Mouse (Mus musculus): ENCODE results near the gene Lzts2. TPM values are rescaled to one million over a fixed set of nuclear protein-coding genes. Genes with fewer than 3 reads are reported as not detected.

Lzts2 gene
- polyA plus RNA-seq, 2 experiments, result 64.7 to 87.0 TPM

DNA sequence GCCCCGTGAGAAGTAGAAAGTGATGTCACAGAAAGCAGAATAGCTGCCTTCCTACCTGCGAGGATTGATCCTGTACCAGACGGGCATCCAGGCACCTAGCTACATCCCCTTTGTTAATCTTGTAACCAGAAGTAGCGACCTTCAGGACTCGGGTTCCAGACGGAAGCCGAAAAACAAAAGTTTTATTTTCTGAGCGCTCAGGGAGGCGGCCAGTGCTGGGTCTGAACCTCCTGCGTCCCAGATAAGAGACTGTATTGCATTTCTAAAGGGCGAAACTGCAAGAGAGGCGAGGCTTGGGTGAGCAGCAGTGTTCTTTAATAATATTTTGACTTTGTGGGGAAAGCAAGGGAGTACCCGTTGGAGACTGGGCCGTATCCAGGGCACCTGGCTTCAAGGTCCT lies 44.6 kb downstream of the Lzts2 start:
- WGBS, result 1% methylated on average over 14 of the region's 14 CpGs
- DNase-seq (ENCODE audit: low spot score) (no peak), ATAC-seq (ENCODE audit: low FRiP score, low read depth) (no peak)
- H3K36me3 ChIP-seq (ENCODE audit: control insufficient read depth, insufficient read depth, low read length), result peaks cover 11% of the 10 kb centered on the region
- no peak for TF ChIP-seq POLR2A (IDR thresholded peaks at IDR 0.05; ENCODE audit: borderline replicate concordance, extremely low read depth, insufficient read depth, insufficient read length)
- no peaks in the 10 kb centered on the region for H3K9me3 ChIP-seq (ENCODE audit: control insufficient read depth, low read length)
- H3K27me3 ChIP-seq (ENCODE audit: control insufficient read depth, insufficient read depth, low read length), result peaks cover 2% of the 10 kb centered on the region; the same call in 1 of the 2 replicates
- H3K27ac ChIP-seq (replicated peaks; ENCODE audit: low read depth, low read length), result peak overlapping the region; percentile 96
- peak overlapping the region; percentile 63 for H3K4me3 ChIP-seq (replicated peaks; ENCODE audit: low read length)
- peaks cover 16% of the 10 kb centered on the region for H3K4me1 ChIP-seq (ENCODE audit: control insufficient read depth, insufficient read depth, low read length)
- peak overlapping the region; percentile 84 for H3K4me2 ChIP-seq (replicated peaks; ENCODE audit: low read depth, low read length, severe bottlenecking)
- peak overlapping the region; percentile 83 for H3K9ac ChIP-seq (ENCODE audit: low read depth, low read length, severe bottlenecking)

DNA sequence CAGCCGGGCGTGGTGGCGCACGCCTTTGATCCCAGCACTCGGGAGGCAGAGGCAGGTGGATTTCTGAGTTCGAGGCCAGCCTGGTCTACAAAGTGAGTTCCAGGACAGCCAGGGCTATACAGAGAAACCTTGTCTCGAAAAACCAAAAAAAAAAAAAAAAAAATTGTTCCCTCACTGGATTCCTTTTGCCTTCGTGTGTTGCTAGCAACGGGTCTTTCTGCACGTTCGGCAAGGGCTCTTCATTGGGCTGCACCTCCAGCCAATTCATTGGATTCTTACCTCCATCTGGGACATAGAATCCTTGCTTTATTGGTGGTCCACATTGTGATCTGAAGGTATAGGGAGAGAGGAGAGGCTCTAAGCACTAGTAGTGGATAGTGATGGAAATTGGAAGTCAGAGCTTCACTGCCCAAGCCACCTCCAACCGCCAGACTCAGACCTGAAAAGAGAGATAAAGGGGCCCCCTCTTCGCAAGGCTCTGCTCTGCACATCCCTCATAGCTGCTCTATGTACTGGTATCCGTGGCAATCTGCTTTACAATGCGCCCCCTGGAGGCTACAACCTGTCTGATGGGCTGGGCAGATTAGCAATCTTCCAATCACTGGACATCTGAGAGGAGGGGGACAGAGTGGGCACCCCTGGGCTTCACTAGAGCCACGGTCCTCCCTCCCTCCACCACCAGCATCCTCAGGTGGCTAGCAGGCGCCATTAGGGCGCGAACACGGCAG lies 49.5 kb downstream of the Lzts2 start:
- ATAC-seq (ENCODE audit: low FRiP score, low read depth) (no peak), DNase-seq (ENCODE audit: low spot score) (peak; percentile 40)
- TF ChIP-seq POLR2A (IDR thresholded peaks at IDR 0.05; ENCODE audit: borderline replicate concordance, extremely low read depth, insufficient read depth, insufficient read length), result no peak
- Histone ChIP-seq H3K4me1 (ENCODE audit: control insufficient read depth, insufficient read depth, low read length) (peaks cover 5% of the 10 kb centered on the region; the same call in 1 of the 2 replicates), H3K9ac (ENCODE audit: low read depth, low read length, severe bottlenecking) (no peak overlapping the region), H3K4me3 (replicated peaks; ENCODE audit: low read length) (no peak overlapping the region), H3K27ac (replicated peaks; ENCODE audit: low read depth, low read length) (no peak overlapping the region), H3K4me2 (replicated peaks; ENCODE audit: low read depth, low read length, severe bottlenecking) (no peak overlapping the region), H3K27me3 (ENCODE audit: control insufficient read depth, insufficient read depth, low read length) (peaks cover 46% of the 10 kb centered on the region), H3K36me3 (ENCODE audit: control insufficient read depth, insufficient read depth, low read length) (no peaks in the 10 kb centered on the region), H3K9me3 (ENCODE audit: control insufficient read depth, low read length) (no peaks in the 10 kb centered on the region)
- 42% methylated on average over 19 of the region's 20 CpGs for WGBS

GRCm38 (mm10) chr19:45065226-45065625 lies 51.0 kb downstream of the Lzts2 start:
- DNase-seq (ENCODE audit: low spot score) (no peak), ATAC-seq (ENCODE audit: low FRiP score, low read depth) (no peak)
- Histone ChIP-seq H3K4me2 (replicated peaks; ENCODE audit: low read depth, low read length, severe bottlenecking) (no peak overlapping the region), H3K4me3 (replicated peaks; ENCODE audit: low read length) (no peak overlapping the region), H3K9ac (ENCODE audit: low read depth, low read length, severe bottlenecking) (no peak overlapping the region), H3K36me3 (ENCODE audit: control insufficient read depth, insufficient read depth, low read length) (no peaks in the 10 kb centered on the region), H3K27ac (replicated peaks; ENCODE audit: low read depth, low read length) (no peak overlapping the region), H3K27me3 (ENCODE audit: control insufficient read depth, insufficient read depth, low read length) (peaks cover 46% of the 10 kb centered on the region), H3K9me3 (ENCODE audit: control insufficient read depth, low read length) (no peaks in the 10 kb centered on the region), H3K4me1 (ENCODE audit: control insufficient read depth, insufficient read depth, low read length) (no peaks in the 10 kb centered on the region)
- TF ChIP-seq POLR2A (IDR thresholded peaks at IDR 0.05; ENCODE audit: borderline replicate concordance, extremely low read depth, insufficient read depth, insufficient read length), result no peak
- WGBS, result 2% methylated on average over 21 of the region's 21 CpGs

DNA sequence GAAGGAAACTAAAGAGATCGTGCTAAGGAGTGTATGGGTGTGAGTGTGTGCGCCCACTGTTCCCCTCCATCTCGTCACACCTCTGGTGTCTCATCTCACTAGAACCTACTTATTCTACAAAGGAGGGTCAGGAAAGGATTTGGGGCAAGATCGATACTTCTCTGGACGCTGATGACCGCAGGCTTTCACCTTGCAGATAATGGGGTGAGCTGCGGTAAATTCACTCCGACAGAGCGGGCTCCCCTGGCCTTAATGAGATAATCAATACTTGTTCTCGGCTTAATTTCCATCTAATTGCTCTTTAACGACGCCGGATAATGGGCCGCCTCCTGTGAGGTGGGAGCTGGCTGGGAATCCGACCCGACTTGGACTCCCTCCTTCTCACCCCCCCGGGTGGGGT lies 53.0 kb downstream of the Lzts2 start:
- Histone ChIP-seq H3K9me3 (ENCODE audit: control insufficient read depth, low read length) (no peaks in the 10 kb centered on the region), H3K27ac (replicated peaks; ENCODE audit: low read depth, low read length) (no peak overlapping the region), H3K4me2 (replicated peaks; ENCODE audit: low read depth, low read length, severe bottlenecking) (no peak overlapping the region), H3K36me3 (ENCODE audit: control insufficient read depth, insufficient read depth, low read length) (no peaks in the 10 kb centered on the region), H3K4me1 (ENCODE audit: control insufficient read depth, insufficient read depth, low read length) (no peaks in the 10 kb centered on the region), H3K27me3 (ENCODE audit: control insufficient read depth, insufficient read depth, low read length) (peaks cover 46% of the 10 kb centered on the region), H3K9ac (ENCODE audit: low read depth, low read length, severe bottlenecking) (no peak overlapping the region), H3K4me3 (replicated peaks; ENCODE audit: low read length) (no peak overlapping the region)
- TF ChIP-seq POLR2A (IDR thresholded peaks at IDR 0.05; ENCODE audit: borderline replicate concordance, extremely low read depth, insufficient read depth, insufficient read length), result no peak
- ATAC-seq (ENCODE audit: low FRiP score, low read depth), result no peak
- 26% methylated on average over 17 of the region's 17 CpGs for WGBS
- no peak for DNase-seq (ENCODE audit: low spot score)

DNA sequence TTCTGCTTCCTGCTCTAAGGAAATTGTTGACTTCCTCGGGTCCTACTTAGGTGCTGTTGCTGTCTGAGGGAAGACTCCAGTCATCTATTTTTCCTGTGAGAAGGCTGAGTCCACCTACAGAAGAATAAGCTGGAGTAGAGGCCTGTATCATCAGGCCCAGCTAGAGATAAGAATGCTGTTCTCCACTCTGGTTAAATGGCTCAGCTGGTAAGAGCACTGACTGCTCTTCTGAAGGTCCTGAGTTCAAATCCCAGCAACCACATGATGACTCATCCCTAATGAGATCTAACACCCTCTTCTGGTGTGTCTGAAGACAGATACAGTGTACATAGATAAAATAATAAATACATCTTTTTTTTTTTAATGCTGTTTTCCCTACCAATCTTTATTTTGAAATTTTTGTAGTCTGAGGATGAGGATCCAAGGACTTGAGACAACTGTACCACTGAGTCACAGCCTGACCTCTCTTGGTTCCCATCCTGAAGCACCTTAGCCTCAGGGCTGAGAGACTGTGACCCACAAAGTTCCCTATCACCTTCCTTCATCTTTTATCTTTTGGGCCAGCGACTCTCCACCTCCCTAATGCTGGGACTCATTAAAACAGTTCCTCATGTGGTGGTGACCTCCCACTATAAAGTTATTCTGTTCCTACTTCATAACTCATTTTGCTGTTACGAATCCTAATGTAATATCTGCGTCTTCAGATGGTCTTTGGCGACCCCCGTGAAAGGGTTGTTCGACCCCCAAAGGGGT lies 53.7 kb downstream of the Lzts2 start:
- Histone ChIP-seq H3K9me3 (ENCODE audit: control insufficient read depth, low read length) (no peaks in the 10 kb centered on the region), H3K4me3 (replicated peaks; ENCODE audit: low read length) (no peak overlapping the region), H3K4me2 (replicated peaks; ENCODE audit: low read depth, low read length, severe bottlenecking) (no peak overlapping the region), H3K9ac (ENCODE audit: low read depth, low read length, severe bottlenecking) (no peak overlapping the region), H3K36me3 (ENCODE audit: control insufficient read depth, insufficient read depth, low read length) (no peaks in the 10 kb centered on the region), H3K27me3 (ENCODE audit: control insufficient read depth, insufficient read depth, low read length) (peaks cover 46% of the 10 kb centered on the region), H3K4me1 (ENCODE audit: control insufficient read depth, insufficient read depth, low read length) (no peaks in the 10 kb centered on the region), H3K27ac (replicated peaks; ENCODE audit: low read depth, low read length) (no peak overlapping the region)
- DNase-seq (ENCODE audit: low spot score), result no peak
- ATAC-seq (ENCODE audit: low FRiP score, low read depth), result no peak
- no peak for TF ChIP-seq POLR2A (IDR thresholded peaks at IDR 0.05; ENCODE audit: borderline replicate concordance, extremely low read depth, insufficient read depth, insufficient read length)
- WGBS, result 77% methylated on average over 7 of the region's 7 CpGs

All from limb, embryonic 14.5 days (tissue).